Mouse (Mus musculus): ENCODE measurements at regions not wholly inside any gene's neighbourhood (a gene's known extent, or its start where the extent isn't known, plus 50 kb on each side); places are given as distances from the start of the nearest gene placed in this dataset.

DNA sequence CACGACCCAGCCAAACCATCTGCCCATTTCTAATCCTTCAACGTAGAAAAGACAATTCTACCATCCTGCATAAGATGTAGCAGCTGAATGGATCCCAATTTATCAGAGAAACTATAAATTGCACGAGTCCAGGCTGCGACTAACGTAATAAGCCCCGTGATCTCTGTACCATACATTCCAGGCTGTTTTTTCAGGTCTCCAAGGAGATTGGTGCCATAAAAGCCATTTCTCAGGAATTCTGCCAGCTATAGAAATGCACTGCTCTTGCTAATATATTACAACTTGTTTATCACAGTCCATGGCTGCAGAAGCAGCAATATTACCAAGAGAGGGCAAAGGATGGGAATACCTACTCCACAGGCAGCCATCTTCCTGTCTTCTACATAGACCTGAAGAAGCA lies 447.6 kb upstream of the Tmpo start:
- H3K36me3 ChIP-seq (ENCODE audit: insufficient read depth) = no peaks in the 10 kb centered on the region
- H3K27me3 ChIP-seq (ENCODE audit: insufficient read depth, low read length) = no peaks in the 10 kb centered on the region
- H3K9ac ChIP-seq = no peak overlapping the region
- no peak overlapping the region for H3K4me2 ChIP-seq (ENCODE audit: low read depth)
- no peak overlapping the region for H3K27ac ChIP-seq (ENCODE audit: low read depth, low read length)
- WGBS = 22% methylated on average over 6 of the region's 6 CpGs
- TF ChIP-seq CTCF (IDR thresholded peaks at IDR 0.05; ENCODE audit: low read depth) = no peak
- no peak overlapping the region for H3K4me3 ChIP-seq (ENCODE audit: low read depth, low read length)
- ATAC-seq (no peak), DNase-seq (peak; percentile 24)
- no peaks in the 10 kb centered on the region for H3K9me3 ChIP-seq (ENCODE audit: low read length)
- no peaks in the 10 kb centered on the region for H3K4me1 ChIP-seq (ENCODE audit: insufficient read depth)

GRCm38 (mm10) chr10:91622281-91622680 lies 441.2 kb upstream of the Tmpo start:
- Histone ChIP-seq H3K27ac (ENCODE audit: low read depth, low read length) (no peak overlapping the region), H3K4me1 (ENCODE audit: insufficient read depth) (no peaks in the 10 kb centered on the region), H3K4me3 (ENCODE audit: low read depth, low read length) (no peak overlapping the region), H3K36me3 (ENCODE audit: insufficient read depth) (no peaks in the 10 kb centered on the region), H3K4me2 (ENCODE audit: low read depth) (no peak overlapping the region), H3K9me3 (ENCODE audit: low read length) (no peaks in the 10 kb centered on the region), H3K27me3 (ENCODE audit: insufficient read depth, low read length) (no peaks in the 10 kb centered on the region), H3K9ac (no peak overlapping the region)
- TF ChIP-seq CTCF (IDR thresholded peaks at IDR 0.05; ENCODE audit: low read depth) = no peak
- ATAC-seq (no peak), DNase-seq (no peak)
- WGBS = 79% methylated on average over 2 of the region's 2 CpGs

DNA sequence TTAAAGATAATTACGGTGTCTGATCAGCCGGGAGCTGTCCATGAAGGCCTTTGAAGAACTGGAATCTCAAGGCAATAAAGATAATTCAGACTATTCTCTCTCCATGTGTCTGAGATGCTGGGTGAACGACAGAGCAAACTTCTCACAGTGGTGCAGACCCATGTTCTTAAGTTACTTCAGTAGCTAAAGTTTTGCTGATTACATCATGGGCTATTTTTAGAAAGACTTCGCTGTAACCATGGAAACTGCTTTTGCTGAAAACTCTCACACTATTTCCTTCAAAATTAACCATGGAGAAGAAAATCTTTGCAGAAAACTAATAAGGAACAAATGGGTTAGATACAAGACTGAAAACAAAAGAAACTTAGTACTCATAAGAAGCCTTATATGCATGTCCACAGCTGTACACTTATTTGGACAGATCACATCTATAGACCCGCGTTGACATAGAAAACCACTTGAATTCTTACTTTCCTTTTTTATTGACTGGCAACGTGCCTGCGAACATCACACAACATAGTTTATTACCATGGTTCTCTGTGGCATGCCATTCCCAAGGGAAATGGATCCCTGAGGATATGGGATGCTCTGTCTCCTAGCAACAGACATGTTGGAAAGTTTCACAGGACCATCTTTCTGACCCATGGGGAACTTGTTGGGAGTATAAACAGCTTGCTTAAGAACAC lies 432.8 kb upstream of the Tmpo start:
- H3K27ac ChIP-seq (ENCODE audit: low read depth, low read length) = 0 out of 2 replicates have a peak overlapping the region, but pooled peaks have one; percentile 9
- WGBS = 46% methylated on average over 8 of the region's 8 CpGs
- ATAC-seq = peak; percentile 89

GRCm38 (mm10) chr10:91612052-91612451 lies 430.9 kb upstream of the Tmpo start:
- peaks cover 8% of the 10 kb centered on the region; the same call in 1 of the 2 replicates for H3K4me1 ChIP-seq (ENCODE audit: insufficient read depth)
- H3K27ac ChIP-seq (ENCODE audit: low read depth, low read length) = no peak overlapping the region
- no peaks in the 10 kb centered on the region for H3K9me3 ChIP-seq (ENCODE audit: low read length)
- WGBS = 78% methylated on average over 4 of the region's 4 CpGs
- no peak overlapping the region for H3K9ac ChIP-seq
- H3K4me2 ChIP-seq (ENCODE audit: low read depth) = no peak overlapping the region
- TF ChIP-seq CTCF (IDR thresholded peaks at IDR 0.05; ENCODE audit: low read depth) = no peak
- ATAC-seq (no peak), DNase-seq (no peak)
- H3K27me3 ChIP-seq (ENCODE audit: insufficient read depth, low read length) = no peaks in the 10 kb centered on the region
- no peak overlapping the region for H3K4me3 ChIP-seq (ENCODE audit: low read depth, low read length)
- no peaks in the 10 kb centered on the region for H3K36me3 ChIP-seq (ENCODE audit: insufficient read depth)

More for the DNA sequence above, 432.8 kb upstream of the Tmpo start:
- no peak overlapping the region for H3K9ac ChIP-seq
- peaks cover 8% of the 10 kb centered on the region; the same call in 1 of the 2 replicates for H3K4me1 ChIP-seq (ENCODE audit: insufficient read depth)
- no peak overlapping the region for H3K4me2 ChIP-seq (ENCODE audit: low read depth)
- no peaks in the 10 kb centered on the region for H3K36me3 ChIP-seq (ENCODE audit: insufficient read depth)
- DNase-seq = peak; percentile 71
- H3K27me3 ChIP-seq (ENCODE audit: insufficient read depth, low read length) = no peaks in the 10 kb centered on the region
- no peak overlapping the region for H3K4me3 ChIP-seq (ENCODE audit: low read depth, low read length)
- H3K9me3 ChIP-seq (ENCODE audit: low read length) = no peaks in the 10 kb centered on the region
- TF ChIP-seq CTCF (IDR thresholded peaks at IDR 0.05; ENCODE audit: low read depth) = no peak

- Histone ChIP-seq H3K9ac (no peak overlapping the region), H3K27me3 (ENCODE audit: insufficient read depth, low read length) (no peaks in the 10 kb centered on the region; the same call in 1 of the 2 replicates), H3K4me2 (ENCODE audit: low read depth) (no peak overlapping the region), H3K36me3 (ENCODE audit: insufficient read depth) (no peaks in the 10 kb centered on the region), H3K9me3 (ENCODE audit: low read length) (no peaks in the 10 kb centered on the region), H3K4me1 (ENCODE audit: insufficient read depth) (no peaks in the 10 kb centered on the region), H3K4me3 (ENCODE audit: low read depth, low read length) (no peak overlapping the region), H3K27ac (ENCODE audit: low read depth, low read length) (no peak overlapping the region)
- ATAC-seq (no peak), DNase-seq (no peak)
- TF ChIP-seq CTCF (IDR thresholded peaks at IDR 0.05; ENCODE audit: low read depth) = no peak
- WGBS = 94% methylated on average over 3 of the region's 3 CpGs
Observed at GRCm38 (mm10) chr10:91594891-91595290, 413.8 kb upstream of the Tmpo start.

GRCm38 (mm10) chr10:91593378-91593777 lies 412.3 kb upstream of the Tmpo start:
- 78% methylated on average over 2 of the region's 2 CpGs for WGBS
- Histone ChIP-seq H3K4me2 (ENCODE audit: low read depth) (no peak overlapping the region), H3K4me3 (ENCODE audit: low read depth, low read length) (no peak overlapping the region), H3K27ac (ENCODE audit: low read depth, low read length) (no peak overlapping the region), H3K4me1 (ENCODE audit: insufficient read depth) (no peaks in the 10 kb centered on the region), H3K9me3 (ENCODE audit: low read length) (no peaks in the 10 kb centered on the region), H3K9ac (no peak overlapping the region), H3K27me3 (ENCODE audit: insufficient read depth, low read length) (no peaks in the 10 kb centered on the region; the same call in 1 of the 2 replicates), H3K36me3 (ENCODE audit: insufficient read depth) (no peaks in the 10 kb centered on the region)
- ATAC-seq (no peak), DNase-seq (no peak)
- no peak for TF ChIP-seq CTCF (IDR thresholded peaks at IDR 0.05; ENCODE audit: low read depth)

DNA sequence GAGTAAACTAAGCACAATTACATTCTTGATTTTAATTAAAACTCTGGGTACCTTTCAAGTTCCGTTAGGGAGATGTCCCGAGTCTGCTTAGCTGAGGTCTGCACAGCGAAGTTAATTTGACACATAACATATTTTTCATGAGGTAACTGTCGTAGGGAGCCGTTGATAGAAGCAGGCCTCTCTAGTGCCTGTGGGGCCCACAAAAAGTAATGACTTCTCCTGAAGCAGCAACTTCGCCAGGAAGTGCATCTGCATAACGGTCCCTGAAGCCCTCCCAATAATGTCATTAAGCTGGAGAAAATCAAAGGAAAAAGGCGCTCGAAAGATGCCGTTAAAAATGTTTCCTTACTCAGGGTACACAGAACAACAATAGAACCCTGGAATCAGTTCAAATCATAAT lies 410.7 kb upstream of the Tmpo start:
- 42% methylated on average over 10 of the region's 10 CpGs for WGBS
- DNase-seq = no peak
- Histone ChIP-seq H3K9ac (no peak overlapping the region), H3K4me2 (ENCODE audit: low read depth) (no peak overlapping the region), H3K4me1 (ENCODE audit: insufficient read depth) (no peaks in the 10 kb centered on the region), H3K27me3 (ENCODE audit: insufficient read depth, low read length) (no peaks in the 10 kb centered on the region), H3K27ac (ENCODE audit: low read depth, low read length) (no peak overlapping the region), H3K36me3 (ENCODE audit: insufficient read depth) (no peaks in the 10 kb centered on the region), H3K9me3 (ENCODE audit: low read length) (no peaks in the 10 kb centered on the region), H3K4me3 (ENCODE audit: low read depth, low read length) (no peak overlapping the region)
- no peak for ATAC-seq
- TF ChIP-seq CTCF (IDR thresholded peaks at IDR 0.05; ENCODE audit: low read depth) = no peak
